Mouse (Mus musculus) hindbrain, embryonic 10.5 days (tissue): ENCODE data around the gene Cmip. TPM values are rescaled to one million over a fixed set of nuclear protein-coding genes. Genes with fewer than 3 reads are reported as not detected.

Experiments used
- DNase-seq: peaks from one replicate; pipeline ENCODE4 v3.0.0-alpha.2; 2017; ENCODE audit warnings: low spot score
- H3K27ac ChIP-seq: fragments of 300-500 bp; sonication (generic); 2 replicates; pipeline ENCODE4 v1.5.1; 2016; ENCODE audit warnings: mild to moderate bottlenecking, moderate library complexity
- H3K27me3 ChIP-seq: fragments of 300-500 bp; sonication (generic); 2 replicates; pipeline ENCODE4 v1.6.1; 2016; ENCODE audit warnings: mild to moderate bottlenecking; ENCODE audit not compliant: poor library complexity, insufficient read depth, severe bottlenecking
- H3K36me3 ChIP-seq: fragments of 300-500 bp; sonication (generic); 2 replicates; pipeline ENCODE4 v1.6.1; 2016; ENCODE audit warnings: mild to moderate bottlenecking, moderate library complexity
- H3K4me1 ChIP-seq: fragments of 300-500 bp; sonication (generic); replicated peaks from 2 replicates; pipeline ENCODE4 v1.6.1; 2016; ENCODE audit warnings: mild to moderate bottlenecking
- H3K4me3 ChIP-seq: fragments of 300-500 bp; sonication (generic); 2 replicates; pipeline ENCODE4 v1.5.1; 2016; ENCODE audit warnings: mild to moderate bottlenecking, moderate library complexity
- H3K9me3 ChIP-seq: fragments of 300-500 bp; sonication (generic); 2 replicates; pipeline ENCODE4 v1.6.1; 2016; ENCODE audit warnings: mild to moderate bottlenecking, moderate library complexity
- WGBS: fragments of 180-500 bp; shearing (Covaris S2); methylation state at CpG from one replicate; pipeline ENCODE4 v1.1.7; 2016; 5-methylcytosine and 5-hydroxymethylcytosine counted together
- polyA plus RNA-seq: library from polyadenylated mRNA; unstranded; fragments of >200 nt; fragmentation: Nextera tagmentation; extraction: Ambion mirVana; gene quantifications from 2 replicates; pipeline ENCODE4 v1.2.1, GENCODE M21; 2016

Gene Cmip
- polyA plus RNA-seq, 1 experiment from 2014 or later, result 14.0 TPM

DNA sequence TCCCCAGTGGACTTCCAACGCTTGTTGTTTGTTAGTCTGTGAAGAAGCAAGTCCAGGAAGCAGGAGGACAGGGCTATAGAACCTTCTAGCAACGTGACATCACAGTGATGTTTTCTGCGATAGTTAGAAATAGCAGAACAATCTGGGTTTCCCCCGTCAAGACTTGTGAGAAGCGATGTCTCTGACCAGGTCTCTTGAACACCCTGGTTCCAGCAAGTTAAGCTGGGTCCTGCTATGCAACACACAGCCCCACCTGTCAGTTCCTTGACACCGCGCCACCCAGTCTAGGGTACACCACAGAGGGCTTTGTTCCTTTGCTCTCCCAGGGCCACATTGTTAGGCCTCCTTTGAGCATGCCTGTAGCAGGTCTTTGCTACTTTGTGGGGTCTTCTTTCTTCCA lies 49.9 kb downstream of the Cmip start:
- peaks cover 9% of the 10 kb centered on the region; the same call in 1 of the 2 replicates for H3K36me3 ChIP-seq
- 82% methylated on average over 7 of the region's 7 CpGs for WGBS
- peaks cover 65% of the 10 kb centered on the region for H3K4me1 ChIP-seq
- no peak for DNase-seq
- no peaks in the 10 kb centered on the region for H3K27me3 ChIP-seq
- H3K4me3 ChIP-seq, result no peak overlapping the region
- no peaks in the 10 kb centered on the region for H3K9me3 ChIP-seq
- no peak overlapping the region for H3K27ac ChIP-seq

- Histone ChIP-seq H3K9me3 (no peaks in the 10 kb centered on the region), H3K27ac (no peak overlapping the region), H3K4me3 (no peak overlapping the region), H3K4me1 (peaks cover 65% of the 10 kb centered on the region), H3K36me3 (peaks cover 13% of the 10 kb centered on the region; the same call in 1 of the 2 replicates), H3K27me3 (no peaks in the 10 kb centered on the region)
- 79% methylated on average over 8 of the region's 8 CpGs for WGBS
- no peak for DNase-seq
These were observed 50.4 kb downstream of the Cmip start for GRCm38 (mm10) chr8:117307221-117307620.

- WGBS, result 87% methylated on average over 13 of the region's 13 CpGs
- no peak for DNase-seq
- peaks cover 53% of the 10 kb centered on the region for H3K4me1 ChIP-seq
- no peaks in the 10 kb centered on the region for H3K27me3 ChIP-seq
- no peak overlapping the region for H3K27ac ChIP-seq
- H3K36me3 ChIP-seq, result peaks cover 14% of the 10 kb centered on the region; the same call in 1 of the 2 replicates
- H3K9me3 ChIP-seq, result no peaks in the 10 kb centered on the region
- no peak overlapping the region for H3K4me3 ChIP-seq
These were observed 51.6 kb downstream of the Cmip start for GRCm38 (mm10) chr8:117308303-117309095.

DNA sequence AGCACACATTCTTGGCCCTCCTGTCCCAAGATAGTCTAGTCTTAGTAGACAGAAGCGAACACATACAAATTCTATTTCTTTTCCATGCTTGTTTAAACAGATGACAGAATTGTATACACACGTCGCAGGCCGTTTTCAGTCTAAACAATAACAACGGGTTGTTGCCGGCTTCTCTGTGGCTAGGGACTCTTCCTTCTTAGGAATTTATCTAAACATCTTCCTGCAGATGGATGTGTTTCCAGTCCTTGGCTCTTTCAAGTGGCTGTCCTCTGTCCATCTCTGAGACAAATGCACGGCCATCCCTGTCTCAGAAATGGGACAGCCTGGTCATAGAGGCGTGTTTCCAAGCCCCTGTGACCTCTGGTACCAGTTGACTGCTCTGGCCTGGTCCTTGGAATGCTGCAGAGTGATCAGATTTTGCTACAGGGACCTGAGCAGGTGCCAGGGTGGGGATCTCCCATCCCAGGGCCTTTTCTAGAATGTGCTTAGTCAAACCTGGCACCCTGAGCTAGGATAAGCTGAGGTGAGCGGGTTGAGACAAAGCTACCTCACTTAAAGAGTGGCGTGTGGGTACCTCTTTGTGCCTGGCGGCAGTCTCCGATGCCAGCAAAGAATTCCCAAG lies 52.9 kb downstream of the Cmip start:
- H3K4me1 ChIP-seq, result peaks cover 51% of the 10 kb centered on the region
- H3K27me3 ChIP-seq, result no peaks in the 10 kb centered on the region
- H3K4me3 ChIP-seq, result no peak overlapping the region
- no peak overlapping the region for H3K27ac ChIP-seq
- no peaks in the 10 kb centered on the region for H3K9me3 ChIP-seq
- WGBS, result 90% methylated on average over 12 of the region's 12 CpGs
- no peak for DNase-seq
- H3K36me3 ChIP-seq, result peaks cover 14% of the 10 kb centered on the region; the same call in 1 of the 2 replicates

DNA sequence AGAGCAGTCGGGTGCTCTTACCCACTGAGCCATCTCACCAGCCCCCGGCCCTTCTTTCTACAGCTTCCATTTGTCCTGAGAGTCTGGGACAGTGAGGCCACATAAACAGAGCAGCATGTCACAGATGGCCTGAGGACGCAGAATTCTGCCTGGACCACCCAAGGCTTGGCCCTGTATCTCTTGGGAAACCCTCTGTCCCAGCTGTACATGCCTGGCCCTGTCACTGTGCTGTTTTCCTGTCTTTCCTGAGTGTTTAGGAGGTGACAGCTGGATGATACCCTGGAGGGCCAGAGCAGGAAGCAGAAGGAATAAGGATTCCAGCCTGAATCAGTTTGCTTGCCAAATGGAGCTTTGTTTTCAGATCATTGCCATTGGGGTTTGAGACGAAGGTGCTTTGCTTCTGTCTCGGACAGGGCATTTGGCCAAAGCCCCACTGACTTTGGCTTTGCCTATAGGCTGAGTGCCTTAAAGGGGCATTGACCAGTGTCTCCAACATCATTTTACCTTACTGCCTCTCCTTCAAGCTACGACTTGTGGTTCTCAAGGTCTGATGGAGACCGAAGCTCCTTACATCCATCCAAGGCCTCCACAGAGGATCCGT lies 54.2 kb downstream of the Cmip start:
- peaks cover 62% of the 10 kb centered on the region for H3K4me1 ChIP-seq

DNA sequence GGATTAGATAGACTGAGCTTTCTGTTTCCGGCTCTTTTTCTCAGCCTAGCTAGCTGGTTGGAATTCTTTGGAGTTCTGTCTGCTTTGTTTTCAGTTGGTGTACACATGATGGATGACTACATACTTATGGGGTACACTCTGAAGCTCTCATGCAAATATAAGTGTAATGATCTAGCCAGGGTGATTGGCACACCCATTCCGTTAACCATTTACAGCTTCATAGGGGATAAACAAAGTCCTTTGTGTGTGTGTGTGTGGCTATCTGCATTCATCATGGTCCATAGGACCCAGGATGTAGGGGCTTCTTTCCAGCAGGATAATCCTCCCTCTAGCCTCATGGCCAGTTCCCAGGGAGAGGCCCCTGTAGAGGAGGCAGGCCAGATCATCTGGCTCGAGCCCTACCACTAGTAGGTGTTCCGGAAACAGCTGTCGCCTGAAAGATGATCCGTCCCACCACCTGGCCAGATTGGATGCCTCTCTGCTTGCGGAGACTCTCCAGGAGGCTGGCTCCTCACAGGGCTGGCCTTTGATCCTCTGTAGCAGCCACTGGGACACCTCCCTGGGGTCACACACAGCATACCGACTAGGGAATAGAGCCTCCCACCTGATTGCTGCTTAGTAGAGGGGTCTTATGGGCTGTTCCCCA lies 57.6 kb downstream of the Cmip start:
- Histone ChIP-seq H3K27ac (peak overlapping the region; percentile 70; the same call in 1 of the 2 replicates), H3K27me3 (no peaks in the 10 kb centered on the region), H3K4me3 (no peak overlapping the region), H3K36me3 (peaks cover 14% of the 10 kb centered on the region; the same call in 1 of the 2 replicates), H3K4me1 (peaks cover 53% of the 10 kb centered on the region), H3K9me3 (no peaks in the 10 kb centered on the region)
- DNase-seq, result peak; percentile 48
- 23% methylated on average over 8 of the region's 8 CpGs for WGBS

More for the DNA sequence above, 54.2 kb downstream of the Cmip start:
- WGBS, result 83% methylated on average over 8 of the region's 8 CpGs
- H3K27me3 ChIP-seq, result no peaks in the 10 kb centered on the region
- H3K36me3 ChIP-seq, result peaks cover 14% of the 10 kb centered on the region; the same call in 1 of the 2 replicates
- no peaks in the 10 kb centered on the region for H3K9me3 ChIP-seq
- no peak overlapping the region for H3K4me3 ChIP-seq
- no peak for DNase-seq
- no peak overlapping the region for H3K27ac ChIP-seq

- no peak for DNase-seq
- Histone ChIP-seq H3K36me3 (peaks cover 14% of the 10 kb centered on the region; the same call in 1 of the 2 replicates), H3K27me3 (no peaks in the 10 kb centered on the region), H3K4me3 (no peak overlapping the region), H3K9me3 (no peaks in the 10 kb centered on the region), H3K4me1 (peaks cover 65% of the 10 kb centered on the region), H3K27ac (no peak overlapping the region)
- 93% methylated on average over 16 of the region's 16 CpGs for WGBS
These were observed 58.9 kb downstream of the Cmip start for GRCm38 (mm10) chr8:117315727-117316126.

DNA sequence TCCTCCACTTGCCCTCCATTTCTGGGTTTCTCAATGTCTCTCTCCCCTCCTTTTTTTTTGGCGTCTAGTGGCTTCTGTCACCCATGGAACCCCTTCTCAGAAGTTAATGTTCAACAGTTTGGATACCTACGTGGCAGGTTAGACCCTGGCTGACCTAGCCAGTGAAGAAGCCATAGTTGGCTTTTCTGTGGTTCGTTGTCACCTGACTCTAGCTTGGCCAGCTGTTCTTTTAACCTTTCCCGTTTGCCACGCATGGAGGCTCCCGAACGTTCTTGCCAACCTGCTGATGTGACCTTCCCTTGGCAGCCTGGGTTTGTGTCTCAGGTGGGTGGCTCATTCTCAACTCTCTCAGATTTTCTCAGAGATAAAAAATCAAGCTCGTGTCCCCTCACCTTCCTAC lies 60.6 kb downstream of the Cmip start:
- peaks cover 68% of the 10 kb centered on the region for H3K4me1 ChIP-seq
- 93% methylated on average over 8 of the region's 8 CpGs for WGBS
- no peak for DNase-seq
- H3K9me3 ChIP-seq, result no peaks in the 10 kb centered on the region
- H3K4me3 ChIP-seq, result no peak overlapping the region
- no peaks in the 10 kb centered on the region for H3K36me3 ChIP-seq
- no peak overlapping the region for H3K27ac ChIP-seq
- no peaks in the 10 kb centered on the region for H3K27me3 ChIP-seq

- WGBS, result 90% methylated on average over 26 of the region's 26 CpGs
- H3K27ac ChIP-seq, result no peak overlapping the region
- no peaks in the 10 kb centered on the region for H3K9me3 ChIP-seq
- H3K4me3 ChIP-seq, result no peak overlapping the region
- peaks cover 74% of the 10 kb centered on the region for H3K4me1 ChIP-seq
- no peak for DNase-seq
- H3K36me3 ChIP-seq, result no peaks in the 10 kb centered on the region
- no peaks in the 10 kb centered on the region for H3K27me3 ChIP-seq
These were observed 62.3 kb downstream of the Cmip start for GRCm38 (mm10) chr8:117318911-117319826.

GRCm38 (mm10) chr8:117320616-117321015 lies 63.8 kb downstream of the Cmip start:
- Histone ChIP-seq H3K4me1 (peaks cover 60% of the 10 kb centered on the region), H3K9me3 (no peaks in the 10 kb centered on the region), H3K4me3 (no peak overlapping the region), H3K27ac (no peak overlapping the region), H3K27me3 (no peaks in the 10 kb centered on the region), H3K36me3 (peaks cover 5% of the 10 kb centered on the region; the same call in 1 of the 2 replicates)
- 93% methylated on average over 10 of the region's 10 CpGs for WGBS
- DNase-seq, result no peak

- H3K27ac ChIP-seq, result no peak overlapping the region
- H3K9me3 ChIP-seq, result no peaks in the 10 kb centered on the region
- H3K27me3 ChIP-seq, result no peaks in the 10 kb centered on the region
- H3K36me3 ChIP-seq, result peaks cover 5% of the 10 kb centered on the region; the same call in 1 of the 2 replicates
- H3K4me3 ChIP-seq, result no peak overlapping the region
- WGBS, result 87% methylated on average over 15 of the region's 15 CpGs
- DNase-seq, result no peak
- peaks cover 54% of the 10 kb centered on the region for H3K4me1 ChIP-seq
These were observed 64.4 kb downstream of the Cmip start for GRCm38 (mm10) chr8:117321232-117321631.

DNA sequence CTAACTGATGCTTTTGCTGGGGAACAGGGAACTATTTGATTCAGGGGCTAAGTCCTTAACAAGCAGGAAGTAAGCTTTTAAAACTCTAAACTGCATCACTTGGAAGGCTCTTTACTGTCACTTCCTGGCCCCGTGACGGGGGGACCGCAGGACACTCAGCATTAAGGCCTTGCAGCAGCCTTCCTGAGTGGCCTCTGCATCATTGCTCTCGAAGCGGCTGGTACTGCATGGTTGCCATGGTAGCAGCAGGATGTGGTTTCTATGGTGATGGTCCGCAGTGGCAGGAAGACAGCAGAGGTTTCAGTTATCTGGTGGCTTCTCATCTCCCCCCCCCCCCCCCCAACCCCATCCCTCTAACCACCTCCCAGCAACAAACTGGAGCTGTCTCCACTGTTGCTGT lies 65.2 kb downstream of the Cmip start:
- 49% methylated on average over 6 of the region's 6 CpGs for WGBS
- H3K27ac ChIP-seq, result peak overlapping the region; percentile 68
- H3K36me3 ChIP-seq, result peaks cover 5% of the 10 kb centered on the region; the same call in 1 of the 2 replicates
- no peak overlapping the region for H3K4me3 ChIP-seq
- peaks cover 49% of the 10 kb centered on the region for H3K4me1 ChIP-seq
- DNase-seq, result peak; percentile 53
- H3K27me3 ChIP-seq, result no peaks in the 10 kb centered on the region
- no peaks in the 10 kb centered on the region for H3K9me3 ChIP-seq
